Mouse (Mus musculus) E14TG2a.4 (cell line): ENCODE data around the gene 1700011L22Rik.

ENCODE experiments used
- CTCF ChIP-seq: conservative IDR thresholded peaks from 2 replicates; pipeline ENCODE4 v1.5.1; 2014; ENCODE audit warnings: low read length
- NANOG ChIP-seq: IDR thresholded peaks from 2 replicates; pipeline ENCODE4 v1.6.1; 2014; ENCODE audit warnings: borderline replicate concordance, low read length, mixed read lengths
- POU5F1 ChIP-seq: IDR thresholded peaks from 2 replicates; pipeline ENCODE4 v1.6.1; 2014; ENCODE audit warnings: low read length, borderline replicate concordance

DNA sequence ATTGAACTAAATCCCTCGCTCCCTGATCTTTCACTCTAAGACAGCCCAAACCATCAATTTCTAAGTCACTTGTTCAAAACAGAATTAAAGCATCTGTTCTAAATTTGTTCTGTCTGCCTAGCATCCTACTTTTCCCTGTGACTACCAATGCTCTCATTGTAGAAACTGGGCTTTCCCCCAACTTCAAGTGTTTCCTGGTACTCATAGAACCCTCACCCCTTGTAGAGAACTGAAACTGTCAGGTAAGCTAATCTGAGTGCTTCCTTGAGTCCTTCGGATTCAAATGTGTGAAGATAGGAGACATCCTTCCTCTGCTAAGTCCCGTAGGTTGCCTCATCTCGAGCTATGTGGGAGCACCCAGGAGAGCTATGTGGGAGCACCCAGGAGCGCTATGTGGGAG is 13.6 kb upstream of the 1700011L22Rik start:
- TF ChIP-seq CTCF, result no peak
- TF ChIP-seq NANOG, result no peak
- TF ChIP-seq POU5F1, result no peak
